Mouse (Mus musculus): ENCODE data around the gene Trim47. TPM values are rescaled to one million over a fixed set of nuclear protein-coding genes. Genes with fewer than 3 reads are reported as not detected.
"Not testable (repeated sequence)": the region's sequence is repeated elsewhere in the genome, so short reads cannot be mapped to it uniquely, and the experiment has no call there.

Gene Trim47
- total RNA-seq, 2 experiments from 2014 or later = 5.2 to 8.0 TPM

DNA sequence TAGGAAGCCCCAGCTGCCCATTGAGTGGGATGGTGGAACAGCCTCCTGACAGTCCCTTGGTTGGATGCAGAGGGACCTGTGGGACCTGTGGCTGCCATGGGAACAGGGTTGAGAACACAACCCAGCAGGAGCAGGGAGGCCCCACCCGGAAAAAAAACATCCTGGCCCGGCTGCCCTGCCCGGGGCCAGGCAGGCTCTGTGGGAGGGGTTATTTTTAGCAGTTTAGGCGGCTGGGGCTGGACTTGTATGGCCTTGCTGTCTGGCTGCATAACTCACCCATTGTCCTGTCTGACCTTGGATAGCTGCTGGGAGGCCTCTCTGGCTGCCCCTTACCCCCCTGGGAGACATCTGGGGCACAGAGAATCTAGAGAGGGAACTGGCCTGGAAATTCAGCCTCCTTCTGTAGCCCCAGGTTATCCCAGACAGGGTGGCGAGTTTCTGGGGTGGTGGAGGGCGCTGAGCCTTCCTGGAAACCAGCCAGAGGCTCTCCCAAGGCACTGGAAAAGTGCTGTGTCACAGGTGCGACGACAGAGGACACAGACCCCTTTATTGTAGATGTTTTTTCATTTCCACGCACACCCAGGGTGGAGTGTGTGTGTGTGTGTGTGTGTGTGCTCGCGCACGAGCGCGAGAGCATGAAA is 22.9 kb downstream of the Trim47 start:
- DNase-seq (ENCODE audit: extremely low spot score in 1 of 2, low spot score in 2 of 2) = no peak
- no peak for TF ChIP-seq CTCF (IDR thresholded peaks at IDR 0.05)
- Histone ChIP-seq H3K27ac (peak overlapping the region; percentile 64), H3K4me3 (no peak overlapping the region)
- intact Hi-C loops (cut with DNase I) = no loop called here

DNA sequence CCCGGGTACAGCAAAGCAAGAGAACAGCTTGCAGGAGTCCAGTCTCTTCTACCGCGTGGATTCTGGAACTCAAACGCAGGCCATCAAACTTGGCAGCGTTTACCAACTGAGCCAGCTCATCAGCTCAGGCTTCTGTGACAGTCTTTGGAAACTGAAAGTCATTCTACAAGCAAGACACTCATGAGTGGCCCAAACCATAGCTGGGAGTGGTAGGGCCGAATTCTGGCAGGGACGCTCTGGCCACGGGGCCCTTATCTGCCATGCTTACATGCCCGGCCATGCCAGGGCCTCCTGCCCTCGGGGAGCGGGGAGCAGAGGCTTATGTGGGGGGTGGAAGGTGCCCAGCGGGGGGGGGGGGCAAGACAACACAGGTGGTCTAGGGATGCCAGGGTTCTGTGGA is 23.4 kb downstream of the Trim47 start:
- Histone ChIP-seq H3K4me3 (no peak overlapping the region), H3K27ac (peak overlapping the region; percentile 64)
- intact Hi-C loops (cut with DNase I) = no loop called here
- no peak for TF ChIP-seq CTCF (IDR thresholded peaks at IDR 0.05)
- no peak for DNase-seq (ENCODE audit: extremely low spot score in 1 of 2, low spot score in 2 of 2)

GRCm38 (mm10) chr11:116102472-116102871 is 24.5 kb downstream of the Trim47 start:
- intact Hi-C loops (cut with DNase I) = no loop called here
- no peak for DNase-seq (ENCODE audit: extremely low spot score in 1 of 2, low spot score in 2 of 2)
- TF ChIP-seq CTCF (IDR thresholded peaks at IDR 0.05) = no peak
- H3K27ac ChIP-seq = peak overlapping the region; percentile 76
- H3K4me3 ChIP-seq = no peak overlapping the region

- no peak for DNase-seq (ENCODE audit: extremely low spot score in 1 of 2, low spot score in 2 of 2)
- intact Hi-C loops (cut with DNase I) = no loop called here
- TF ChIP-seq CTCF (IDR thresholded peaks at IDR 0.05) = no peak; the same call in 1 of the 2 replicates
- peak overlapping the region; percentile 76 for H3K27ac ChIP-seq
- no peak overlapping the region for H3K4me3 ChIP-seq
Observed at GRCm38 (mm10) chr11:116101931-116102381, 25.1 kb downstream of the Trim47 start.

DNA sequence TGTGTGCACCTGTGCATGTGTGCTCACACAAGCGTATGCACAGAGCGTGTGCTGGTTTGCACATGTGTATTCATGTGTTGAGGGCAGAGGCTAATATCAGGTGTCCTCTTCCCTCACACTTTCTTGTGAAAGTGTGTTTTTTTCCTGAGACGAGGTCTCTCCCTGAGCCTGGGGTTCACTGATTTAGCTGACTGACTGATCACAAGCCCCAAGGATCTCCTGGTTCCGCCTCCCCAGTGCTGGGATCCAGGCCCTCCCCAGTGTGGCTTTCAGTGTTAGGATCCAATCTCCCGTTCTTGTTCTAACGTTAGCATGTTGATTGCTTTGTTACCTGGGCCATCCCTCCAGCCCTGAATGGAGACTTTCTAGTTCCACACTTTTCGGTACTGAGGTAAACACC is 26.2 kb downstream of the Trim47 start:
- intact Hi-C loops (cut with DNase I) = no loop called here
- Histone ChIP-seq H3K27ac (peak overlapping the region; percentile 76), H3K4me3 (no peak overlapping the region)
- DNase-seq (ENCODE audit: extremely low spot score in 1 of 2, low spot score in 2 of 2) = no peak
- TF ChIP-seq CTCF (IDR thresholded peaks at IDR 0.05) = no peak

GRCm38 (mm10) chr11:116100385-116100784 is 26.6 kb downstream of the Trim47 start:
- intact Hi-C loops (cut with DNase I) = no loop called here
- Histone ChIP-seq H3K27ac (no peak overlapping the region), H3K4me3 (no peak overlapping the region)
- TF ChIP-seq CTCF (IDR thresholded peaks at IDR 0.05) = no peak
- DNase-seq (ENCODE audit: extremely low spot score in 1 of 2, low spot score in 2 of 2) = no peak

DNA sequence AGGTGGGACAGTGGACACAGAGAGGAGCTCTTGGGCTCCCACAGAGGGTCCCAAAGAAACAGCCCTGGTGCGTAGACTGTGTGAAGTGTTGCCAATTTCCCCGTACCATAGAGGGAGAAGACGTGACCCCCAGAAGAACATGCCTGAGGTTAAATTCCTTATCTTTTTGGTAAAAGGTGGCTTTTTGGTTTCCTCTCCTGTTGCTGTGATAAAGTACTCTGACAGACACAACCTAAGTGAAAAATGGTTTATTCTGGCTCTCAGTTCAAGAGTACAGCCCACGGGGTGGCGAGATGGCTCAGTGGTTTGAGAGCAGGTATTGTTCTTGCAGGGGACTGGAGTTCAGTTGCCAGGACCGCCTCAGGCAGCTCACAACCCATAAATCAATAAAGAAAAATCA is 27.5 kb downstream of the Trim47 start:
- no peak for DNase-seq (ENCODE audit: extremely low spot score in 1 of 2, low spot score in 2 of 2)
- intact Hi-C loops (cut with DNase I) = no loop called here
- TF ChIP-seq CTCF (IDR thresholded peaks at IDR 0.05) = no peak
- H3K4me3 ChIP-seq = no peak overlapping the region
- 0 out of 2 replicates have a peak overlapping the region, but pooled peaks have one; percentile 36 for H3K27ac ChIP-seq

DNA sequence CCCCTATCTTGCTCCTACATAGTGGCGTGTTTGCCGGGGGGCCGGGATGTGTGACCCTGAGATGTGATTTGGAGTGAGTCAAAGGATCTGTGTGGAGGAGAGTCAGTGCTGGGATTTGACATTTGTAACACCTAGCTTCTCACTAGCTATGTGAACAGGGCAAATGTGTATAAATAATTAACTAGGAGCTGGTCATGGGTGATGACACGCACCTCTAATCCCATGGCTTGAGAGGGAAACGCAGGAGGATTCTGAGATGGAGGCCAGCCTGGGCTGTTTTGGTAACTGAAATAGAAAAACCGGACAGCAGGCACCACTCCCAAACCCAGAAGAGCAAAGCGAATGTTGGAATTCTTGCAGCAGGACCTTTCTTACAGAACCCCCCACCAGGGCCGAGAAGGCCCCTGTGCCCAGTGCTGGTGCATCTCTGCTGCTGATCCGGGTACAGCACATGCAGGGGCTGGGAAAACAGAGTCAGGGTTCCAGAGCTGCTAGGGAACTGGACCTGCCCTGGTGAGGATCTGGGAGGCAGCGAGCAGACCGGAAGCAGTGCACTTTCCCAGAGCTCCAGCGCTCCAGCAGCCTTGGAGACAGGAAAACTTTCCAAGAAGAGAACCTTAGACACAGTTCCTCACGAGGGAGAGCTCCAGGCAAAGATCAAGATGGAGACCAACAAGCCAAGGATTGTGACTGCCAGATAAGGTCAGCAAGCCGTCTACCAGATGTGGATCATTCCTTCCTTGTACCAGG is 28.1 kb downstream of the Trim47 start:
- TF ChIP-seq CTCF (IDR thresholded peaks at IDR 0.05) = no peak
- DNase-seq (ENCODE audit: extremely low spot score in 1 of 2, low spot score in 2 of 2) = no peak
- Histone ChIP-seq H3K4me3 (no peak overlapping the region), H3K27ac (0 out of 2 replicates have a peak overlapping the region, but pooled peaks have one; percentile 36)
- intact Hi-C loops (cut with DNase I) = no loop called here

DNA sequence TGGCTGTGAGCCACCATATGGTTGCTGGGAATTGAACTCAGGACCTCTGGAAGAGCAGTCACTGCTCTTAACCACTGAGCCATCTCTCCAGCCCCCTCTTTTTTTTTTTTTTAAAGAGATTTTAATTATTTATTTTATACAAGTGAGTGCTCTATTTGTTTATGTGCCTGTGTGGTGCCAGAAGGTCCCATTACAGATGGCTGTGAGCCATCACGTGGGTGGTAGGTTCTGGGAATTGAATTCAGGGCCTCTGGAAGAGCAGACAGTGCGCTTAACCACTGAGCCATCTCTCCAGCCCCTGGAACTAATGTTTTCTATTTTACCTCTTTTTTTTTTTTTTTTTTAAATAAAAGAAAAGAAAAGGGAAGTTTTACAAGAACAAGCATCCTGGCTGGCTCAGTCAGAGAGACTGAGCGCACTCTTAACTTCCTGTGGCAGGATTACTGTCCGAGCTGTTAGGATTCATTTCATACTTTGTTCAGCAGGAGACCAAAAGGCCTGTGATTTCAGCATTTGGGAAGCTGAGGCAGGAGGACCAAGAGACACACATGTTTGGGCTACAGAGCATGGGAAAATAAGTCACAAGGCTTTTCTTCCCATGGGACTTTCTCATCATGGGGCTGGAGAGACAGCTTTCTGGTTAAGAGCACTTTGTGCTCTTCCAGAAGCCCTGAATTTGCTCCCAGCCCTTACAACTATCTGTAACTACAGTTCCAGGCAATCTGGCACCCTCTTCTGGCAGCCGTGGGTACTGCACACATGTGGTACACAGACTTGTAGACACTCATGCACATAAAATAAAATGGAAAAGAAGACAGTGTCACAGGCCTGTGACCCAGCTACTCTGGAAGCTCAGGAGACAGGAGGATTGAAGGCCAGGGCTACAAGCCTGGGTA is 30.5 kb downstream of the Trim47 start:
- Histone ChIP-seq H3K27ac (no peak overlapping the region), H3K4me3 (no peak overlapping the region)
- TF ChIP-seq CTCF (IDR thresholded peaks at IDR 0.05) = peak; percentile 52
- DNase-seq (ENCODE audit: extremely low spot score in 1 of 2, low spot score in 2 of 2) = no peak
- intact Hi-C loops (cut with DNase I) = no loop called here

- TF ChIP-seq CTCF (IDR thresholded peaks at IDR 0.05) = no peak
- H3K27ac ChIP-seq = no peak overlapping the region
- no peak overlapping the region for H3K4me3 ChIP-seq
- no peak for DNase-seq (ENCODE audit: extremely low spot score in 1 of 2, low spot score in 2 of 2)
- intact Hi-C loops (cut with DNase I) = no loop called here
Observed at GRCm38 (mm10) chr11:116095573-116095972, 31.4 kb downstream of the Trim47 start.

- H3K4me3 ChIP-seq = no peak overlapping the region
- no peak for TF ChIP-seq CTCF (IDR thresholded peaks at IDR 0.05)
- intact Hi-C loops (cut with DNase I) = no loop called here
- peak overlapping the region; percentile 73 for H3K27ac ChIP-seq
- DNase-seq (ENCODE audit: extremely low spot score in 1 of 2, low spot score in 2 of 2) = no peak
Observed at GRCm38 (mm10) chr11:116093771-116094565, 33.0 kb downstream of the Trim47 start.

DNA sequence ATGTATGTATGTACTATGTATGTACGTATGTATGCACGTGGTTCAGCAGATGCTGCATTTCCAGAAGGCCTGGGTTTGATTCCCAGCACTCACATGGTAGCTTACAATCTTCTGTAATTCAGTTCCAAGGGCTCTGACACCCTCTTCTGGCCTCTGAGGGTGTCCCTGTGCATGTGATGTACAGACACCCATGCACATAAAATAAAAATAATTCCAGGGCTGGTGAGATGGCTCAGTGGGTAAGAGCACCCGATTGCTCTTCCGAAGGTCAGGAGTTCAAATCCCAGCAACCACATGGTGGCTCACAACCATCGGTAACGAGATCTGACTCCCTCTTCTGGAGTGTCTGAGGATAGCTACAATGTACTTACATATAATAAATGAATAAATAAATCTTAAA is 34.1 kb downstream of the Trim47 start:
- H3K27ac ChIP-seq; DNase-seq (ENCODE audit: extremely low spot score in 1 of 2, low spot score in 2 of 2); intact Hi-C loops (cut with DNase I); H3K4me3 ChIP-seq: not testable (repeated sequence)
